Mouse (Mus musculus) hindbrain, embryonic 13.5 days (tissue): ENCODE data around the gene Brd2. TPM values are rescaled to one million over a fixed set of nuclear protein-coding genes. Genes with fewer than 3 reads are reported as not detected.

Source experiments
- ATAC-seq: fragments of 200-750 bp; cut with Nextera tagmentation; 2 replicates; pipeline ENCODE4 v1.8.0; 2017; ENCODE audit warnings: moderate TSS enrichment; ENCODE audit not compliant: low FRiP score
- H3K27ac ChIP-seq: fragments of 300-500 bp; sonication (generic); 2 replicates; pipeline ENCODE4 v1.5.1; 2015; ENCODE audit warnings: inconsistent platforms, mild to moderate bottlenecking, moderate library complexity
- H3K27me3 ChIP-seq: fragments of 300-500 bp; sonication (generic); 2 replicates; pipeline ENCODE4 v1.6.1; 2015; ENCODE audit warnings: mild to moderate bottlenecking, inconsistent platforms
- H3K36me3 ChIP-seq: fragments of 300-500 bp; sonication (generic); 2 replicates; pipeline ENCODE4 v1.6.1; 2015; ENCODE audit warnings: mild to moderate bottlenecking, inconsistent platforms
- H3K4me1 ChIP-seq: fragments of 300-500 bp; sonication (generic); replicated peaks from 2 replicates; pipeline ENCODE4 v1.6.1; 2015; ENCODE audit warnings: inconsistent platforms
- H3K4me2 ChIP-seq: fragments of 300-500 bp; sonication (generic); 2 replicates; pipeline ENCODE4 v1.6.1; 2015; ENCODE audit warnings: inconsistent platforms, mild to moderate bottlenecking, moderate library complexity
- H3K4me3 ChIP-seq: fragments of 300-500 bp; sonication (generic); 2 replicates; pipeline ENCODE4 v1.5.1; 2015; ENCODE audit warnings: mild to moderate bottlenecking, inconsistent platforms
- H3K9ac ChIP-seq: fragments of 300-500 bp; sonication (generic); 2 replicates; pipeline ENCODE4 v1.6.1; 2015; ENCODE audit warnings: mild to moderate bottlenecking, inconsistent platforms
- H3K9me3 ChIP-seq: fragments of 300-500 bp; sonication (generic); 2 replicates; pipeline ENCODE4 v1.6.1; 2016; ENCODE audit warnings: inconsistent platforms
- WGBS: fragments of 180-500 bp; shearing (Covaris S2); methylation state at CpG from one replicate; pipeline ENCODE4 v1.1.7; 2015; 5-methylcytosine and 5-hydroxymethylcytosine counted together
- polyA plus RNA-seq: library from polyadenylated mRNA; unstranded; fragments of >200 nt; fragmentation: Nextera tagmentation; extraction: Ambion mirVana; gene quantifications from 2 replicates; pipeline ENCODE4 v1.2.1, GENCODE M21; 2015

The Brd2 gene
- polyA plus RNA-seq, 1 experiment from 2014 or later: 127 TPM

DNA sequence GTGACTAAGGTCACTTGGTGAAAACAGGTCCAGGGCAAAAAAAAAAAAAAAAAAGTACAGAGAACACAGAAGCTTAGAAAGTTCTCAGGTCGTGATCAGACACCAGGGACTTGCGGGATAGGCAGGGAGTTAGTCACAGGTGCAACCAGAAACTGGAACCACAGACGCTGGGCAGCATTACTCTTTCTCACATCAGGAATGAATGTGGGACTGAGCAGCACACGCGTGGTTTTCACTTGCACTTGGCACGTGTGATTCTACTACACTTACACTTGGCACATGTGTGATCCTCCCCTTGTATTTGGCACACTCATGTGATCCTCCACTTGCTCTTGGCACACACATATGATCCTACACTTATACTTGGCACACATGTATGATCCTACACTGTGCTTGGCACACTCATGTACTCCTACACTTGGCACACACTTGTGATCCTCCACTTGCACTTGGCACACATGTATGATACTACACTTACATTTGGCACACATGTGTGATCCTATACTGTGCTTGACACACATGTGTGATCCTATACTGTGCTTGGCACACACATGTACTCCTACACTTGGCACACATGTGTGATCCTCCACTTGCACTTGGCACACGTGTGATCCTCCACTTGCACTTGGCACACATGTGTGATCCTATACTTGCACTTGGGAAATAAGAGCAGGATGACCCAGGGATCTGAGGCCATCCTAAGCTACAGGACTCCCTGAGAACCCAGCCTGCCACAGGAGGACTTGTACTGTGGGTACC lies 15.1 kb downstream of the Brd2 start:
- WGBS: 88% methylated on average over 7 of the region's 7 CpGs
- peaks cover 7% of the 10 kb centered on the region for H3K4me1 ChIP-seq
- H3K9ac ChIP-seq: no peak overlapping the region
- no peak overlapping the region for H3K4me3 ChIP-seq
- no peak overlapping the region for H3K27ac ChIP-seq
- no peaks in the 10 kb centered on the region for H3K27me3 ChIP-seq
- H3K4me2 ChIP-seq: no peak overlapping the region
- no peak for ATAC-seq
- no peaks in the 10 kb centered on the region for H3K9me3 ChIP-seq
- H3K36me3 ChIP-seq: peaks cover 34% of the 10 kb centered on the region

GRCm38 (mm10) chr17:34106555-34106954 lies 15.9 kb downstream of the Brd2 start:
- Histone ChIP-seq H3K27me3 (no peaks in the 10 kb centered on the region), H3K9me3 (no peaks in the 10 kb centered on the region), H3K4me1 (peaks cover 11% of the 10 kb centered on the region), H3K4me3 (no peak overlapping the region), H3K9ac (no peak overlapping the region), H3K4me2 (no peak overlapping the region), H3K27ac (no peak overlapping the region), H3K36me3 (peaks cover 27% of the 10 kb centered on the region)
- WGBS: 90% methylated on average over 7 of the region's 7 CpGs
- ATAC-seq: no peak

DNA sequence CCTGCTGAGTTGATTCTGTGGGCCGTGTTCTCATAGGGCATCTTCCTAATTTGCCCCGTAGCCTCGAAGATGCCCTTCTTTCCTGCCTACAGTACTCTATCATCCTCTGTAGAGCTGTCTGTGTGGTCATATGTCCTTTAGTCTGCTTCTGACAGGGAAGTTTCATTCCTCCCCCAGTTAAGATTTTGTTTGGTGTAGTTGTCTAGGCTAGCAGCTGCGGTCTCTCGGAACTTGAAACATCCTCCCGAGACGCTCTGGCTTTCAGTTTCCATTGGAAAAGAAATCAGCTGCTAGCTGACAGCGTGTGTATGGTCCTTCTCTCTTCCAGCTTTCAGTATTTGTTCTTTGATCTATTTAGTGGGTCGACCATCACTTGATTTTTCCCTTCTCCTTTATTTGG lies 17.6 kb downstream of the Brd2 start:
- Histone ChIP-seq H3K27ac (no peak overlapping the region), H3K4me1 (peaks cover 6% of the 10 kb centered on the region), H3K4me2 (no peak overlapping the region), H3K27me3 (no peaks in the 10 kb centered on the region; the same call in 1 of the 2 replicates), H3K9ac (no peak overlapping the region), H3K9me3 (no peaks in the 10 kb centered on the region), H3K36me3 (peaks cover 9% of the 10 kb centered on the region), H3K4me3 (no peak overlapping the region)
- WGBS: 88% methylated on average over 9 of the region's 9 CpGs
- ATAC-seq: no peak

DNA sequence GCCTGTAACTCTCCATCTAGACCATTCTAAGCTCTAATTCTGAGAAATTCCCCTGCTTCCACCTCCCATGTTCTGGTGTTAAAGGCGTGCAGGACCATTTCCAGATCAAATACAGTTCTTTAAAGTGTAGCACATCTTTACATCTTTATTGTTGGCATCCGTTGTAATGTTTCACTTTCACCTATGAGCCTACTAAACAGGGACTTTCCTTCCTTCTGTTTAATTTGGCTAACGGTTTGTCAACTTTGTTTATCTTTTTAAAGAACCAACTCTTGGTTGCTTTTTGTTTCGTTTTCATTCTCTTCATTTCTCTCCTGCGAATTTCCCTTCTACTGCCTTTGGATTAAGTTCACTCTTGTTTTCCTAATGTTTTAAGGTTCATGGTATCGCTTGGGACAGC lies 19.6 kb downstream of the Brd2 start:
- H3K27me3 ChIP-seq: no peaks in the 10 kb centered on the region; the same call in 1 of the 2 replicates
- H3K27ac ChIP-seq: no peak overlapping the region
- no peak overlapping the region for H3K9ac ChIP-seq
- 86% methylated on average over 6 of the region's 6 CpGs for WGBS
- no peak overlapping the region for H3K4me3 ChIP-seq
- H3K9me3 ChIP-seq: no peaks in the 10 kb centered on the region
- peaks cover 9% of the 10 kb centered on the region for H3K4me1 ChIP-seq
- no peak for ATAC-seq
- H3K4me2 ChIP-seq: no peak overlapping the region
- no peaks in the 10 kb centered on the region; the same call in 1 of the 2 replicates for H3K36me3 ChIP-seq

DNA sequence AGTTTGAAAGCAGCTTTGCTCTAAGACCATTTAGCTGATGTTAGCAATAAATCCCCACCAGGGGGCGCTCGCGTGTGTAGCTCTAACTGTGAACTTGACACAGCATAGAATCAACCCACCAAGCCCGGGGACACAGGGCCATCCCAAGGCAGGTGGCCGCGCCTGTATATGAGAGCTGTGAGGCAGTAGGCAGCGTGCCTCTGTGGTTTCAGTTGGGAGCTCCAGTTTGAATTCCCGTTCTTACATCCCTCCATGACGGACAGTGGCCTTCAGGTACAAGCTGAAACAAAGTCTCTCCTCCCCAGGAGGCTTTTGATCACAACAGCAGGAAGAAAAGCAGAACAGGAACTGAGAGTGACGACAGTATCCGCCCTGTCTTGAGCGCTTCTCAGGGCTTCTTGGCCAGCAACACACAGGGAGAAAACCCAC lies 20.8 kb downstream of the Brd2 start:
- H3K4me2 ChIP-seq: peak overlapping the region; percentile 41
- H3K9ac ChIP-seq: 0 out of 2 replicates have a peak overlapping the region, but pooled peaks have one; percentile 51
- no peaks in the 10 kb centered on the region for H3K9me3 ChIP-seq
- no peaks in the 10 kb centered on the region for H3K36me3 ChIP-seq
- no peak overlapping the region for H3K27ac ChIP-seq
- 5% methylated on average over 12 of the region's 12 CpGs for WGBS
- peaks cover 9% of the 10 kb centered on the region for H3K4me1 ChIP-seq
- H3K27me3 ChIP-seq: no peaks in the 10 kb centered on the region; the same call in 1 of the 2 replicates
- no peak overlapping the region for H3K4me3 ChIP-seq
- peak; percentile 79 for ATAC-seq

GRCm38 (mm10) chr17:34101185-34101584 lies 21.2 kb downstream of the Brd2 start:
- ATAC-seq: peak; percentile 36; the same call in 1 of the 2 replicates
- no peak overlapping the region for H3K4me3 ChIP-seq
- H3K9me3 ChIP-seq: no peaks in the 10 kb centered on the region
- H3K36me3 ChIP-seq: no peaks in the 10 kb centered on the region
- H3K27me3 ChIP-seq: no peaks in the 10 kb centered on the region; the same call in 1 of the 2 replicates
- H3K4me1 ChIP-seq: peaks cover 9% of the 10 kb centered on the region
- H3K4me2 ChIP-seq: no peak overlapping the region
- 36% methylated on average over 5 of the region's 5 CpGs for WGBS
- H3K27ac ChIP-seq: no peak overlapping the region
- H3K9ac ChIP-seq: no peak overlapping the region

GRCm38 (mm10) chr17:34099531-34099930 lies 22.9 kb downstream of the Brd2 start:
- WGBS: 64% methylated on average over 5 of the region's 5 CpGs
- H3K9ac ChIP-seq: no peak overlapping the region
- peaks cover 9% of the 10 kb centered on the region for H3K4me1 ChIP-seq
- H3K4me2 ChIP-seq: no peak overlapping the region
- no peak for ATAC-seq
- no peak overlapping the region for H3K4me3 ChIP-seq
- no peaks in the 10 kb centered on the region; the same call in 1 of the 2 replicates for H3K27me3 ChIP-seq
- H3K9me3 ChIP-seq: no peaks in the 10 kb centered on the region
- H3K36me3 ChIP-seq: no peaks in the 10 kb centered on the region
- H3K27ac ChIP-seq: no peak overlapping the region

DNA sequence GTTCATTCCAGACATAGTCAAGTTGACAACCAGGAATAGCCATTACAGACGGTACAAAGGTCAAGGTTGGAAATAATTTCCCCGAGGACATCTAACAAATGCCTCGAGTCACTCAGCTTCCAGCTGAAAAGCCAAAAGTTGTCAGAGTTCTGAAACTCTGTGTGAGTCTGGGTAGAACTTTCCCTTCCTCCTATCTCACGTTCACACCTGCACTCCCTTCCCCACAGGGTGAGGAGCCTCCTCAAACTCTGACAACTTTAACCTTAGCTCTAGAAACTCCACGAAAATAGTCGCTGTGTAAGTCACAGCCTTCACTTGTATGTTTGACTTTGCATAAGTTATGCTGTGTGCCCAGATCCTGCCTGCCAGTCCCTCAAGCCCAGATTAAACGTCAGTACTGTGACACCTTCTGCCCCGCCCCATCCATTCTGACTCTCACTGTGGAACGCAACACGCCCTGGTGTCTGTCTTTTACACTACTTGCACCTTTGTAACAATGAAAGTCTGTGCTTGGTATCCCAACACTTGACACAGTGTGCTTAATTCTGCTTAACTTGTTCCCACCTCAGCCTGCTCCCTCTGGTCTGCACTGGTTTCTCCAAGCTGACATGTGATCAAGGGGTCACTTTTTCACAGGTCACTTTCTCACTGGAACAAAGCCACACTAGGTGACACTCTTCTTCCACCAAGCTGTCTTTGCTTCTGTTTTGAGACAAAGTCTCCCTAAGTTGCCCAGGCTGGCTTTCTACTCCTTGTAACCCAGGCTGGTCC lies 23.5 kb downstream of the Brd2 start:
- H3K9me3 ChIP-seq: no peaks in the 10 kb centered on the region
- H3K9ac ChIP-seq: no peak overlapping the region
- no peaks in the 10 kb centered on the region for H3K36me3 ChIP-seq
- WGBS: 67% methylated on average over 10 of the region's 10 CpGs
- peaks cover 9% of the 10 kb centered on the region for H3K4me1 ChIP-seq
- no peak for ATAC-seq
- H3K27me3 ChIP-seq: no peaks in the 10 kb centered on the region; the same call in 1 of the 2 replicates
- no peak overlapping the region for H3K4me3 ChIP-seq
- H3K4me2 ChIP-seq: no peak overlapping the region
- H3K27ac ChIP-seq: no peak overlapping the region

DNA sequence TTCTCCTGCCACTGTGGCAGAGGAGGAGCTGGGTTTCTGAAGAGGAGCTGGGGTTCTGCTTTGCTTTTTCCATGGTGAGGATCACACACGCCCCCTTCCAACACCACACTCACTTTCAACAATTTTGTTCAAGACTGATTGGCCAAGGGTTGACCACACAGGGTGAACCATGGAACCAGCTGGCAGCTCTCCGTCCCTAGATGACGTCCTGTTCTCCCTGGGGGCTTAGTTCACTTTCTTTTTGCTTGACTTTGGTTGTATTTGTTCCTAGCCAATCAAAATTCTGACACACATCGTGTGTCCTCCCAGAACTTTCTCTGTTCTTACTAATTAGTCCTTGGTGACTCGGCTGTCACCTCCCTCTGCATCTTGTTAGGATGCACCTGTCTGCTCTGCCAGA lies 25.2 kb downstream of the Brd2 start:
- no peak overlapping the region for H3K9ac ChIP-seq
- 69% methylated on average over 5 of the region's 5 CpGs for whole genome bisulfite sequencing
- no peaks in the 10 kb centered on the region; the same call in 1 of the 2 replicates for H3K27me3 ChIP-seq
- no peak for ATAC-seq
- H3K9me3 ChIP-seq: no peaks in the 10 kb centered on the region
- no peak overlapping the region for H3K4me2 ChIP-seq
- peaks cover 9% of the 10 kb centered on the region for H3K4me1 ChIP-seq
- H3K27ac ChIP-seq: no peak overlapping the region
- H3K36me3 ChIP-seq: no peaks in the 10 kb centered on the region
- H3K4me3 ChIP-seq: no peak overlapping the region

- H3K4me3 ChIP-seq: no peak overlapping the region
- 79% methylated on average over 3 of the region's 3 CpGs for WGBS
- ATAC-seq: no peak
Observed at GRCm38 (mm10) chr17:34096497-34097010, 25.9 kb downstream of the Brd2 start.

GRCm38 (mm10) chr17:34094283-34095035 lies 28.0 kb downstream of the Brd2 start:
- no peak for ATAC-seq
- Histone ChIP-seq H3K27me3 (no peaks in the 10 kb centered on the region), H3K9me3 (no peaks in the 10 kb centered on the region), H3K4me3 (no peak overlapping the region), H3K4me1 (no peaks in the 10 kb centered on the region), H3K9ac (no peak overlapping the region), H3K27ac (no peak overlapping the region), H3K4me2 (no peak overlapping the region), H3K36me3 (no peaks in the 10 kb centered on the region)
- 88% methylated on average over 27 of the region's 27 CpGs for WGBS

More at GRCm38 (mm10) chr17:34096497-34097010, 25.9 kb downstream of the Brd2 start:
- no peaks in the 10 kb centered on the region for H3K36me3 ChIP-seq
- no peaks in the 10 kb centered on the region for H3K9me3 ChIP-seq
- no peak overlapping the region for H3K27ac ChIP-seq
- H3K9ac ChIP-seq: no peak overlapping the region
- H3K4me2 ChIP-seq: no peak overlapping the region
- no peaks in the 10 kb centered on the region; the same call in 1 of the 2 replicates for H3K27me3 ChIP-seq
- H3K4me1 ChIP-seq: peaks cover 6% of the 10 kb centered on the region
